Mouse (Mus musculus) bone marrow, adult 2 months (tissue): ENCODE data around the gene Mapkap1.

Experiments used
- CTCF ChIP-seq: fragments of 200-500 bp; IDR thresholded peaks from 2 replicates; pipeline ENCODE4 v1.5.1; 2011; ENCODE audit warnings: low read length, control low read depth; ENCODE audit not compliant: control insufficient read depth, insufficient read depth
- POLR2A ChIP-seq: fragments of 200-500 bp; IDR thresholded peaks from 2 replicates; pipeline ENCODE4 v1.6.1; 2011; ENCODE audit warnings: low read depth, mild to moderate bottlenecking, control low read depth, low read length, borderline replicate concordance; ENCODE audit not compliant: control insufficient read depth

- TF ChIP-seq POLR2A (no peak), CTCF (no peak)
Measured at GRCm38 (mm10) chr2:34373886-34374285, 32.7 kb upstream of the Mapkap1 start.
